Mouse (Mus musculus) liver, postnatal 0 days (tissue): ENCODE measurements around the gene Hemgn.

Experiments used
- CTCF ChIP-seq: sonication (generic); IDR thresholded peaks from 2 replicates; pipeline ENCODE4 v1.5.1; 2016; ENCODE audit warnings: antibody characterized with exemption, low read depth
- EP300 ChIP-seq: IDR thresholded peaks from 2 replicates; pipeline ENCODE4 v1.6.1; 2016; ENCODE audit warnings: antibody characterized with exemption, low read depth, mild to moderate bottlenecking

DNA sequence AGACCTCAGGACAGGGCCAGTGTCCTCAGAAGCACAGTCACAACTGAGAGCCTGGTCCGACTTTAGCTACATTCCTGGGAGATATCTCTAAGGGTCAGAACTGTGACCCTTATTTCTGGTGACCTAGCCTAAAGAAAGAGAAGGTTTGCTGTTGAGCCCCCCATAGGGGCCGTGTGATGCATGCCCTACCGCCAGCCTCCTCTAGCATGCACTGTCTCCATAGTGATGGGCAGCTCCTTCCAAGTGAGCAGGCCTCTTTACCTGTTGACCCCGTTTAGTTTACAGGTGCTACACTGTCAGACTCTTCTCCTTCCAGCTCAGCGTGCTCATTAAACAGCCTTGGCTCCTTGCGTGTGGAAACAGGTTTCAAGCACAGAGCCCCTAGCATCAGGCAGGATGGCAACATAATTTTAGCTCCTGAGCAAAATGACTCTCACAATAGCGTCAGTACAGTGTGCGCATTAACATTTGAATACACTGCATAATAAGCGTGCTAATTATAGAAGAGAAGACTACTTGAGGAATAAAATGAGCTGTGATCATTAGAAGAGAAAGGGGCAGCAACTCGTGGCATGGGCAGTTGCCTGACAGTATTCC, 15.7 kb upstream of the Hemgn start:
- TF ChIP-seq EP300 (no peak), CTCF (no peak)
